12 mouse cellular contexts compared by ENCODE assay signal in the genomic region with DNA sequence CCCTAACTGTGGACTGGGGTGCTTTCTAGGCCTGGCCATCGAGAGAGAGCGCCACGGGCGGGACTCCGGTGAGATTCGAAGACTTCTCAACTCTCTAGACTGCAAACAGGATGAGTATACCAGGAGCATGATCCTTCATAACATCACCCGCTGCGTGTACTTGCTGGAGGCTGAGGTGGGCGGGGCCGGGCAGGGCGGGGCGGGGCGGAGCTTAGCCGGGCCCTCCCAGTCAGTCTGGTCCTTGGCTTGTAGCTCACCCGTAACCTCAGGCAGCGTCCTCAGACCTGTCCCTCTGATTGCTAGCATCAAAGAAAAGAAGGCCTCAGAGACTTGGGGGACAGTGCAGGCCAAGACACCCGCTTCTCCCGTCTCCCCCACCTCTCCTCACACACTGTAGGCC. TPM values are rescaled to one million over a fixed set of nuclear protein-coding genes. Genes with fewer than 3 reads are reported as not detected.
DNase-seq lines count a peak whose midpoint lies in the region; ATAC-seq and TF ChIP-seq lines count a peak whose summit lies in the region.
"Had no signal": no experiment of that assay in that cellular context is flagged by ENCODE, and none has a peak within 500 bp of the region (broad histone marks: within the 10 kb centered on the region; RNA-seq: fewer than 3 reads in every experiment).

No protein-coding gene starts in this region.

- no peaks in the 10 kb centered on the region for H3K36me3 ChIP-seq in lung, postnatal 0 days (ENCODE audit: insufficient read depth, low read length)
- no peaks in the 10 kb centered on the region for H3K36me3 ChIP-seq in intestine, embryonic 16.5 days (ENCODE audit: control insufficient read depth, insufficient read depth, low read length)
- no peaks in the 10 kb centered on the region for H3K36me3 ChIP-seq in neural tube, embryonic 11.5 days (ENCODE audit: control insufficient read depth, insufficient read depth, low read length)

- no peak for TF ChIP-seq CTCF in lung, postnatal 0 days (IDR thresholded peaks at IDR 0.05)

- DNase-seq in lung, postnatal 0 days (ENCODE audit: low spot score) = peak; percentile 23
- no peak for DNase-seq in lung, postnatal 36 days
- DNase-seq in embryo, embryonic 11 days = peak; percentile 39
- peak; percentile 36 for DNase-seq in neural tube, embryonic 11.5 days (ENCODE audit: low spot score)
- no peak for DNase-seq in gastrocnemius, postnatal 36 days
- no peak for DNase-seq in lung, postnatal 4 days
- DNase-seq in Muller cell, postnatal 12 days (ENCODE audit: inconsistent ontology term) = no peak
- DNase-seq: cerebellum, postnatal 25 days had no signal

- no peak overlapping the region for H3K4me2 ChIP-seq in lung, postnatal 0 days (replicated peaks; ENCODE audit: low read depth, low read length)
- H3K4me2 ChIP-seq in intestine, embryonic 16.5 days (ENCODE audit: low read depth, low read length) = no peak overlapping the region
- H3K4me2 ChIP-seq in neural tube, embryonic 11.5 days (ENCODE audit: low read depth) = peak overlapping the region; percentile 19

- no peaks in the 10 kb centered on the region for H3K9me3 ChIP-seq in lung, postnatal 0 days (ENCODE audit: low read length)
- H3K9me3 ChIP-seq in intestine, embryonic 16.5 days (ENCODE audit: control insufficient read depth, low read length) = no peaks in the 10 kb centered on the region
- H3K9me3 ChIP-seq in neural tube, embryonic 11.5 days (ENCODE audit: control insufficient read depth, low read length) = no peaks in the 10 kb centered on the region

- no peak overlapping the region for H3K9ac ChIP-seq in lung, postnatal 0 days (replicated peaks; ENCODE audit: low read depth)
- H3K9ac ChIP-seq in intestine, embryonic 16.5 days (ENCODE audit: low read depth, low read length) = no peak overlapping the region
- no peak overlapping the region for H3K9ac ChIP-seq in neural tube, embryonic 11.5 days (ENCODE audit: low read length)

- no peaks in the 10 kb centered on the region for H3K27me3 ChIP-seq in lung, postnatal 0 days (replicated peaks; ENCODE audit: insufficient read depth, low read length)
- no peaks in the 10 kb centered on the region for H3K27me3 ChIP-seq in intestine, embryonic 16.5 days (replicated peaks; ENCODE audit: control insufficient read depth, insufficient read depth, low read length)
- no peaks in the 10 kb centered on the region for H3K27me3 ChIP-seq in neural tube, embryonic 11.5 days (ENCODE audit: control insufficient read depth, insufficient read depth, low read length)

- 0 out of 2 replicates have a peak, but pooled peaks cover 4% of the 10 kb centered on the region for H3K4me1 ChIP-seq in lung, postnatal 0 days (ENCODE audit: insufficient read depth, low read depth, low read length)
- peaks cover 12% of the 10 kb centered on the region for H3K4me1 ChIP-seq in intestine, embryonic 16.5 days (ENCODE audit: control insufficient read depth, insufficient read depth, low read length)
- H3K4me1 ChIP-seq in neural tube, embryonic 11.5 days (ENCODE audit: control insufficient read depth, insufficient read depth, low read length) = no peaks in the 10 kb centered on the region

- no peak for TF ChIP-seq EP300 in lung, postnatal 0 days (IDR thresholded peaks at IDR 0.05)

- 20% methylated on average over 18 of the region's 18 CpGs for WGBS in lung, postnatal 0 days
- 21% methylated on average over 18 of the region's 18 CpGs for WGBS in intestine, embryonic 16.5 days
- WGBS in neural tube, embryonic 11.5 days = 10% methylated on average over 18 of the region's 18 CpGs

- intact Hi-C loops in gastrocnemius, postnatal 36 days (cut with DNase I) = no loop called here

- no peak overlapping the region for H3K27ac ChIP-seq in lung, postnatal 0 days (ENCODE audit: low read length)
- no peak overlapping the region for H3K27ac ChIP-seq in intestine, embryonic 16.5 days (ENCODE audit: low read length)
- H3K27ac ChIP-seq in neural tube, embryonic 11.5 days (ENCODE audit: low read depth, low read length) = no peak overlapping the region

- 0 out of 2 replicates have a peak, but pooled peaks have one; percentile 30 for ATAC-seq in lung, postnatal 0 days
- ATAC-seq in intestine, embryonic 16.5 days = 0 out of 2 replicates have a peak, but pooled peaks have one; percentile 50
- no peak for ATAC-seq in neural tube, embryonic 11.5 days (ENCODE audit: insufficient read depth, low FRiP score, low TSS enrichment)

- H3K4me3 ChIP-seq in lung, postnatal 0 days (ENCODE audit: low read depth, low read length) = no peak overlapping the region
- H3K4me3 ChIP-seq in intestine, embryonic 16.5 days (ENCODE audit: low read length) = no peak overlapping the region
- no peak overlapping the region for H3K4me3 ChIP-seq in neural tube, embryonic 11.5 days (ENCODE audit: low read depth, low read length)

RNA-seq across cellular contexts. Expression of gene Armc12, which starts 1.3 kb away (rescaled TPM):
- polyA plus RNA-seq in lung, postnatal 0 days (2015; fragmentation: Nextera tagmentation; extraction: Ambion mirVana) = not detected in 2 replicates
- polyA plus RNA-seq in intestine, embryonic 16.5 days (2015; fragmentation: Nextera tagmentation; extraction: Ambion mirVana) = not detected in 2 replicates
- not detected in 2 replicates for polyA plus RNA-seq in neural tube, embryonic 11.5 days (2014; fragmentation: Nextera tagmentation; extraction: Ambion mirVana)
- not detected for total RNA-seq in gastrocnemius, postnatal 36 days (2021)
- total RNA-seq: left cerebral cortex, postnatal 25 days had no signal
- polyA plus RNA-seq: heart, embryonic 14.5 days; neural tube, embryonic 14.5 days had no signal

RNA-seq across cellular contexts. Expression of gene Fkbp5, which starts 14.6 kb away (rescaled TPM):
- 15.8 and 26.9 TPM in 2 replicates for polyA plus RNA-seq in lung, postnatal 0 days (2015; fragmentation: Nextera tagmentation; extraction: Ambion mirVana)
- 22.0 and 27.3 TPM in 2 replicates for polyA plus RNA-seq in intestine, embryonic 16.5 days (2015; fragmentation: Nextera tagmentation; extraction: Ambion mirVana)
- 9.7 and 11.2 TPM in 2 replicates for polyA plus RNA-seq in neural tube, embryonic 11.5 days (2014; fragmentation: Nextera tagmentation; extraction: Ambion mirVana)
- 100 to 1,000 TPM; 107 to 115 TPM for total RNA-seq in gastrocnemius, postnatal 36 days (2021)

RNA-seq across cellular contexts. Expression of gene Clpsl2, which starts 17.3 kb away (rescaled TPM):
- polyA plus RNA-seq in lung, postnatal 0 days (2015; fragmentation: Nextera tagmentation; extraction: Ambion mirVana) = not detected in 2 replicates
- polyA plus RNA-seq in intestine, embryonic 16.5 days (2015; fragmentation: Nextera tagmentation; extraction: Ambion mirVana) = not detected in 2 replicates
- polyA plus RNA-seq in neural tube, embryonic 11.5 days (2014; fragmentation: Nextera tagmentation; extraction: Ambion mirVana) = not detected in 2 replicates
- not detected for total RNA-seq in gastrocnemius, postnatal 36 days (2021)
- total RNA-seq: left cerebral cortex, postnatal 25 days had no signal
- polyA plus RNA-seq: heart, embryonic 14.5 days; neural tube, embryonic 14.5 days had no signal

RNA-seq across cellular contexts. Expression of gene Clps, which starts 28.6 kb away (rescaled TPM):
- 0.32 and 0.42 TPM in 2 replicates for polyA plus RNA-seq in lung, postnatal 0 days (2015; fragmentation: Nextera tagmentation; extraction: Ambion mirVana)
- 1,810 and 2,508 TPM in 2 replicates for polyA plus RNA-seq in intestine, embryonic 16.5 days (2015; fragmentation: Nextera tagmentation; extraction: Ambion mirVana)
- not detected in 2 replicates for polyA plus RNA-seq in neural tube, embryonic 11.5 days (2014; fragmentation: Nextera tagmentation; extraction: Ambion mirVana)
- not detected for total RNA-seq in gastrocnemius, postnatal 36 days (2021)
- total RNA-seq: left cerebral cortex, postnatal 25 days had no signal
- polyA plus RNA-seq: heart, embryonic 14.5 days; neural tube, embryonic 14.5 days had no signal

RNA-seq across cellular contexts. Expression of gene Lhfpl5, which starts 43.5 kb away (rescaled TPM):
- 0.07 and 0.25 TPM in 2 replicates for polyA plus RNA-seq in lung, postnatal 0 days (2015; fragmentation: Nextera tagmentation; extraction: Ambion mirVana)
- polyA plus RNA-seq in intestine, embryonic 16.5 days (2015; fragmentation: Nextera tagmentation; extraction: Ambion mirVana) = 0.92 and 1.0 TPM in 2 replicates
- 1.8 and 2.4 TPM in 2 replicates for polyA plus RNA-seq in neural tube, embryonic 11.5 days (2014; fragmentation: Nextera tagmentation; extraction: Ambion mirVana)
- not detected for total RNA-seq in gastrocnemius, postnatal 36 days (2021)

Comparison
In these comparisons a context has a peak if more than half of its experiments do, and no peak if none do; other contexts are left out.
1. DNase-seq: peak in lung, postnatal 0 days (single experiment), embryo, embryonic 11 days (single experiment) and neural tube, embryonic 11.5 days (single experiment); none in lung, postnatal 36 days (single experiment), gastrocnemius, postnatal 36 days (0 of 2), lung, postnatal 4 days (0 of 2) and Muller cell, postnatal 12 days (single experiment).